Mouse (Mus musculus): ENCODE results near the gene Exd2. TPM values are rescaled to one million over a fixed set of nuclear protein-coding genes. Genes with fewer than 3 reads are reported as not detected.

Exd2 gene
- total RNA-seq, 1 experiment from 2014 or later = 37.8 TPM

GRCm38 (mm10) chr12:80533876-80534275, 71.0 kb downstream of the Exd2 start:
- no peak for ATAC-seq (ENCODE audit: extremely low read depth, insufficient number of reproducible peaks, low FRiP score, poor library complexity, severe bottlenecking)

GRCm38 (mm10) chr12:80537313-80537712, 74.4 kb downstream of the Exd2 start:
- ATAC-seq (ENCODE audit: extremely low read depth, insufficient number of reproducible peaks, low FRiP score, poor library complexity, severe bottlenecking) = no peak

- ATAC-seq (ENCODE audit: extremely low read depth, insufficient number of reproducible peaks, low FRiP score, poor library complexity, severe bottlenecking) = no peak
Observed at GRCm38 (mm10) chr12:80538311-80538710, 75.4 kb downstream of the Exd2 start.

- no peak for ATAC-seq (ENCODE audit: extremely low read depth, insufficient number of reproducible peaks, low FRiP score, poor library complexity, severe bottlenecking)
Observed at GRCm38 (mm10) chr12:80545310-80545709, 82.4 kb downstream of the Exd2 start.

- ATAC-seq (ENCODE audit: extremely low read depth, insufficient number of reproducible peaks, low FRiP score, poor library complexity, severe bottlenecking) = no peak
Observed at GRCm38 (mm10) chr12:80549646-80550045, 86.8 kb downstream of the Exd2 start.

Other genes starting within 250 kb of the Exd2 start
- 117 and 126 TPM in 2 replicates for gene Actn1, start 202.7 kb upstream of the Exd2 start, total RNA-seq (2017)
- 41.5 and 45.7 TPM in 2 replicates for gene Dcaf5, start 26.5 kb upstream of the Exd2 start, total RNA-seq (2017)
- gene Galnt16, start 55.2 kb downstream of the Exd2 start, total RNA-seq (2017) = 0.12 TPM in 1 of 2 replicates, not detected in the other
- gene Slc39a9, start 180.8 kb downstream of the Exd2 start, total RNA-seq (2017) = 14.7 and 18.6 TPM in 2 replicates
- 23.4 and 28.9 TPM in 2 replicates for gene Erh, start 181.2 kb downstream of the Exd2 start, total RNA-seq (2017)
- gene Plekhd1, start 229.5 kb downstream of the Exd2 start, total RNA-seq (2017) = not detected in 2 replicates